Mouse (Mus musculus): ENCODE measurements at regions not wholly inside any gene's neighbourhood (a gene's known extent, or its start where the extent isn't known, plus 50 kb on each side); places are given as distances from the start of the nearest gene placed in this dataset.

DNA sequence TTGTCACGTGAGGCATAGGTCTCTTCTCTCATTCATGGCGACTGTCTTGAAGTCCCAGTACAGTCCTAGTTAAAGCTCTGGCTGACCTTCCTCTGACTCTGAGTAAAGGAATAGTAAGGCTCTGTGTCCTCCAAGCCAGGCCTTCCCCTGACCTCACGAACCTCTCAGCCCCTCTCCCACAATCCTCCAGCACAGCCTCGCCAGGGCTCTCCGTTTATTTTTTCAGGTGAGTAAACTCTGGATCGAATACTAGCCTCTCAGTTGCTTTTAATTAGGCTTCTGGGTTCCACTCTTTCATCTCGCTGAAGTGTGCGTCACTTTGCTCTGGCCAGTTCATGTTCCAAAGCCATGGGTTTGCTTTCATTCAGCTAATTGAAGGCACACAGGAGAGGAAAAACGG lies 133.8 kb downstream of the Mylk4 start:
- no peak for DNase-seq (ENCODE audit: low read depth)

DNA sequence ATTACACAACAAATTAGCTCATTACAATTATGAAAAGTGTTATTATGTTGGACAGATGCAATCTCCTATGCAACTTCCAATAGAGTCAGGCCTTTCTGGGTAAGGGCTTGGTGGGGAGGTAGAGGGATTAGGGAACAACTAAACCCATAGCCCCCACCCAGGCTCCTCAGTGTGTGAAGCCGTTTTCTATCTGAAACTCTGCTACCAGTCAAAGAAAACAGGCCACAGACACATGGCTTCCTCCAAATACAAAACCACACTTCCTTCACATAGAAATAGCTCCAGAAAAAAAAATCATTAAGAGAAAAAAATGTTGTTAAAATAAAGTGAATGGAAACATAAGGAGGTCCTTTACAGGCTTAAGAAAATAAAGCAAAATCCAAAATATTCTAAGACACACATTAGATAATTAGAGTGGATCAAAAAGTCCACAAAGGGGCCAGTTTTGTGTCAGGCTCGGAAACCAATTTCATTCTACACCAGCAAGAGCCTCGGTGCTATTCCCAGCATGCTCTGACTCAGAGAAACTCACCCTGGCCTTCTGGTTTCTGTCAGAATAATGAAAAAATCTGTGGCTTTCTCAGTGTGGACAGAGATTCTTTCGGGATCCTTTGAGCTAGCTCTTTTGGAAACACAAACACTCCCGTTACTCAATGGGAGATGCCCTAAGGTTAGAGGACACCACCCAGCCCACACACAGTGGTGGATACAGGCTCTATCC lies 140.6 kb downstream of the Mylk4 start:
- no peak for DNase-seq (ENCODE audit: low read depth)

DNA sequence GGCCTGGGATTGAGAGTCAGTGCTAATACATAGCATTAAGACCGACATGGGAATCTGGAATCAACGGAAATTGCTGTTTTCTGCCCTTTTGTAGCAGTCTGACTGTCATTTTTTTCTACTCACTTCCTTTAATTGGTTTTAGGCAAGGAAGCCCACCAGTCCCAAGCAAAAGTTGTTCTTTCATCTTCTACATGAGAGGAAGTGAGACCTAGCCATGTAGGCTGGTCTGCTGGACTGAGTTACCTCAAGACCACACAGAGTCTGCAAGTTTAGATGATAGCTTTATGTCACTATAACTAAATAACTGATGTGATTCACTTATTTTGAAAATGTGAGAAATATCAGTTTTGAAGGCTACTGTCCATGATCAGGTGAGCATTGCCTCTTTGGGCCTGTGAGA lies 142.8 kb downstream of the Mylk4 start:
- DNase-seq (ENCODE audit: low read depth), result no peak

DNA sequence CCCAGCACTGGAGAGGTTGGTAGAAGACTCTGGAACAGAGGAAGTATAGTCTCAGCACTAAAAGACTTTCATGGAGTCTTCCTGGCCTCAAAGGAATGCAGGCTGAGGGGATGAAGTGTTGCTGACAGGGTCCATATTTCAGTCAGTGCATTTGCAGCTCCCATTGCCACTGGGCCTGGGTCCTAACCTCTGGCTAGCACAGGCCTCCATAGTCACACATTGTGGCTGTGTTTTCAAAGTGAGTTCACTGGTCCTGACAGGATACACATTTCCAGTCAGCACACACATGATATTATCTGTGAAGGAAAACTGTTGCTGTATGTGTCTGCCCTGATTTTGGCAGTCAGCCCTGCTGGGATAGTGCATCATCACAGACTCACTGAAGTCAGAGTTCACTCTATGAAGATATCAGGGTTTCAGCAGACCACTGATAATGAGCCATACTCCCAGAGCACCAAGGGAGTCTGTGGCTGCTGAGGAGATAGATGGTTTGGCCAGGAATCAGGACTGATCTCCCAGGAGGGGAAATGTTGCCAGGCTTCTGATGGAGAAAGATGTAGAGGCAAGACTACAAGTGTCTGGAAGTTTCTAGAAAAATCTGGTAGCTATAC lies 153.5 kb downstream of the Mylk4 start:
- DNase-seq (ENCODE audit: low read depth), result no peak

DNA sequence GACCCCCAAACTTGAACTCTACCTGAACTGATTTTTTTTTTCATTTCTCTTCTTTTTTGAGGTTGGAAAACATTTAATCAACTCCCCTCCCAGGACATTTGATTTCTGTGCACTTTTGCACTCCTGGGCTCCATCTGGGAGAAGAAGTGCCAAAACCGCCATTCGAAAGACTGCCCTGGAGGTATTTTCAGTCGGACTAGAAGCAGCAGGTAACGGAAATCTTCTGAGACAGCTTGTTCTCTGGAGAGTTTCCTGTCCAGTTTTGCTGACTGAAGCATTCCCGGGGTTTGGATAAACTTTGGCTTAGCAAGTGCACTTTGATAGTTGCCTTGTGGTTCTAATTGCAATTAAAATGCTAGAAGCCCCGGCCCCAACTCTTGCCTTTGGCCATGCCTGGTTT lies 169.8 kb downstream of the Mylk4 start:
- DNase-seq (ENCODE audit: low read depth), result no peak

DNA sequence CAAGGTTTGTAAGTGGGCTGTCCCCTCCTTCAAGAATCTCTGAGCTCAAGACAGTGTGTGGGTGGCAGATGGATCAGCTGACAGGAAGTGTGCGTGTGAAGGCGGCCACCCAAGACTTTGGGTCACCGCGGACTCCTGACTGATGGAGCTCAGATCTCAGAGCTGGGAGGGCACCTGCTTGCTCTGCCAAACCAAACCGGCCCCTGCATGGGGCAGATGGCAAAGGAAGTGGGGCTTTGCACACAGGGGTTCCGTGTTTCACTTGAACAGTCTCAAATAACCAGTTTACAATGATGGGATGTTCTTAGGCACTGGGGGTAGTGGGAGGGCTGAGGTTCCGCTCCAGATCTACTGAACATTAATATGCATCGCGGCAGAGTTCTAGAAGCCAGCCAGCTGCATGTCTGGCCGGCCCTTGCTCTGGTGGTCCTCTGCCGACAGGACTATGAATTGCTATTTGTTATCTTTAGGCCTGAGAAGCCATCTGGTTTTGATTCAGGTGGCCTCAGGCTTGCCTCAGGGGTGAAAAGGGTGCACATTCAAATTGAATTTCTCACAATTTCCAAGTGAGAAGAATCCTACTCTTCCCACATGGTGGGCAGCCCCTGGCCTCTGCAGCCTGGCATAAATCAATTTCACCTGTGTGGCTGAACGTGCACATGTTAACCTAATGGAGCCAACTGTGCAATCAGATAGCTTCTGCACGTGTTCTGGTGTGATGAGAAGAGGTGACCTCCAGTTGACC lies 172.0 kb downstream of the Mylk4 start:
- peak; percentile 8 for DNase-seq (ENCODE audit: low read depth)

DNA sequence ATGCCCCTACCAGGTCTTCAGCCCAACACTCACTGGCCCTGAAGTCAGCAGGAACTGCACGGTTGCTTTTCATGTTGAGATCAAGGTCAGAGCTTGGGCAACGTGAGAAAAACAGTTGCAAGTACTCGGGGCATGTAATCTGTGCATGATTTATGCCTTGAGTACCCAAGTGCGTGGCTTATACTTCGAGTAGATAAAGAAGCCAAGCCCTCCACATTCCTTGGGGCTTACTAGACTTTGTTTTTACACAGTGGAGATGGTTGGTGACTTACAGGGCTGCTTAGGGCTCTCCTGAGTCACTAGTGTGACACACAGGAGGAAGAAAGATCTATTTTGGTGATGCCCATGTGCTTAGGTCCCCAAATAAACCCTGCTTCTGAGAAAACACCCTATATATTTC lies 172.8 kb downstream of the Mylk4 start:
- DNase-seq (ENCODE audit: low read depth), result peak; percentile 2

DNA sequence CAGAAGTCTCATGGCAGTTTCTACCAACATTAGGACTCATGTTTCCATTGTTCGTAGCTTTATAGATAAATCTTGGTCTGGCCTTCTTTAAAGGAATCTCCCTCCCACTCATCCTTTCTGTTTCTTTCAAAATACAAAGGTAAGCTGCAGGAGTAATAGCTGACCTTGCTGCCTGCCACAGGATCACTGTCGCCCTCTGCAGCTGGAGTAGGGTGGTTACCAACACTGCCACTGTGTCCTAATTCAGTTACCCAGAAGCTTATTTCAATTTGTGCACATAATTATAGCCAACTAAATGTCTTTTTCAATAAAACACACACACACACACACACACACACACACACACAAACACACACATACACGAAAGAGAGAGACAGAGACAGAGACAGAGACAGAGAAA lies 175.3 kb downstream of the Mylk4 start:
- no peak for DNase-seq (ENCODE audit: low read depth)

DNA sequence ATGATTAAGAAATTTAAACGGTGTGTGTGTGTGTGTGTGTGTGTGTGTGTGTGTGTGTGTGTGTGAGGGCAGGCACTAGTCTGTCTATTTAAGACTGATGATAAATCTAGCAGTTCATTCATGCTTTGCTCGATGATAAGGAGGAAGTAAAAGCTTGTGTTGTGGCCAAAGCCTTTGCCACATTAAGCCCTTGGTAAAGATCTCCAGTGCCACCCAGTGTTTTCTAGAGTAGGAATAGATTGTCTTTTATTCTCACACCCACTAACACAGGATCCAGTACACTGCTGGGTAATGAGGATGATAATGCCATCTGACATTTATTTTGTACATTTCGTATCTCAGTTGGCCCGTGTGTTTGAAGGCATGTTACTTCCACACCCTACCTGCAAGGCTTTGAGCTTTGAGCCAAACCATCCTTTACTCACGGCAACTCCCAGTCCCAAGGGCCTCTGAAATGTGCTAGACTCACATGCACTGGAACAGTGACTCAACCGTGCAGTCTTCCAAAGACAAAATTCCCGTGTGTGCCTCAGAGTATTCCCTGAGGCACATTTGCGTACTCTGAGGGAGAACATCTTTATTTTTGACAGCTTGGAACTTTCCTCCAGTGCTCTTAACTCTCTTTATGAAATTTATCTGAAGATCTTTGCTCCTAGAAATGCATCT lies 179.7 kb downstream of the Mylk4 start:
- DNase-seq (ENCODE audit: low read depth), result no peak

DNA sequence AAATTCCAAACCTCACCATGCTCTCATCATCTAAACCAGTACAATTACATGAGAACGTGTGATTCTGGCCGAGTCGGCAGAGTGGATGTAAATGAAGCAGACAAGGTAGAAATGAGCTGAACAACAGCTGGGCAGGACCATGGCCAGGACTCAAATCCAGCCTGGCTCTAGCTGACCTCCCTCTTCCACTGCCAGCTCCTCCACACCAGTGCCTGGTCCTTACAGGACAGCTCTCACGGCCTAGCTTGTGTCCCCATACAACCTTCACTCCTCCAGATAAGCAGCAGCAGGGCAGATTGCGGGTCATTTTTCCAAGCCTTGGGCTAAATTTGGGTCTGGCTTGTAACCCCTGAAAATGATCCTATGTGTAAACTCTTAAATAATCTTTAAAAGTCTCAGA lies 182.4 kb downstream of the Mylk4 start:
- DNase-seq (ENCODE audit: low read depth), result no peak

DNA sequence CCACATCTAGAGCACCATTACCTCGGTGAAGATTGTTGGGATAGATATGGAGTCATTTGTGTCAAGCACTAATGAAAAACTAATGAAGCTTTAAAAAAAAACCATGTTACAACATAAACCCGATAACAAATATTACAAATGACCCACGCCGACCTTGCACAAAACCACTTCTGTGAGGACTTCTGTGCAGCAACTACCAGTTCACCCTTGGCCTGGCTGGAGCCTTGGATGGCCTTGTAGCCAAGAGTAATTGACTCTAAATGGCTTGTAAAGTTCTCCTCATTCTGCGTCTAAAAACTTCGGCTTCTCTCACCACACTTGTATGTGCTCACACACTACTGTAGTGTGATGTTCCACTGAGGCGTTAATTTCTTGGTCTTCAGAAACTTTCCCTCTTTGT lies 190.1 kb downstream of the Mylk4 start:
- no peak for DNase-seq (ENCODE audit: low read depth)

DNA sequence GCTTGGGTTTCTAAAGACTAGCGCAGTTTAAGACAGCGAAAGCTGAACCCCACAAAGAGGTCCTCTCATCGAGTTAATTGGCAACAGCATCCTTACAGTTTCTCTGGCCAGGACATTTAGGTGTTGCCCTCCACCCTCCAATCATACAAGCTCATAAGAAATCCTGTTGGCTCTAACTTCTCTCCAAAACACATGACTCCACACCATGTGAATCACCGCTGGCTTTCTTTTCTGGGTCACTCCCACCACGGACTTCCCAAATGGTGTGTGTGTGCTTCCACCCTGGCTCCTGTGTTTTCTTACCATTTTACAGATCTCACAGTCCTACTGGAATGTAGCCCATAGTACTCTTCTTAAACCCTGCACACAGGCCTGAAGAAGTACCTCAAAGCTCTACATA lies 190.6 kb downstream of the Mylk4 start:
- DNase-seq (ENCODE audit: low read depth), result no peak

DNA sequence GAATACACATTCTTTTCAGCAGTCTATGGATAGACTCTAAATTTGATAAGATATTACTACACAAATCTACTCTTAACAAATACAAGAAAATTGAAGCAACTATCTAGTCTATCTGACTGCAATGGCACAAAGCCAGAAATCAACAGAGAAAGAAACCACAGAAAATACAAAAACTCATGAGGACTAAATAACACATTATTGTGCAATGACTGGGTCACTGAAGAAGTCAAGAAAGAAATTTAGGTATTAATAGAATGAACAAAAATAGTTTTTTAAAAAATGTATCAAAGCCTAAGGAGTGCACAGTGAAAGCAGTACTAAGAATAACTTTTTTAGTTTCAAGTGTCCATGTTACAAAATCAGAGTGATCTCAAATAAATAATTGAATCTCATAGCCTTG lies 202.2 kb downstream of the Mylk4 start:
- no peak for DNase-seq (ENCODE audit: low read depth)

DNA sequence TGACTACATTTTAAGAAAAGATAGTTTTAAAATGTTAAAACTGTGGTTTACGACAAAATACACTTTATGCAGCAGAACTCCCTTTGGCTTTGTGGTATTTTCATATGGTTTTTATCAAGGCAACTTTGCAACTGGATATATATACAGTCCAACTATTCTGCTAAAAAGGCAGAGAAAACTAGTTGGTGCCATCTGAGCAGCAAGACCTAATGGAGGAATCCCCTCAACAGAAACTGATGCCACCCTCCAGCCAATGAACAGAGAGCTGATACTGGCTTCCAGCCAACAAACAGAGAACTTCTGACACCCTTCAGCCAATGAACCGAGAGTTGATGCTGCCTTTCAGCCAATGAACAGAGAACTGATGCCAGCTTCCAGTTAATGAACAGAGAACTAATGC lies 215.9 kb downstream of the Mylk4 start:
- DNase-seq (ENCODE audit: low read depth), result no peak

DNA sequence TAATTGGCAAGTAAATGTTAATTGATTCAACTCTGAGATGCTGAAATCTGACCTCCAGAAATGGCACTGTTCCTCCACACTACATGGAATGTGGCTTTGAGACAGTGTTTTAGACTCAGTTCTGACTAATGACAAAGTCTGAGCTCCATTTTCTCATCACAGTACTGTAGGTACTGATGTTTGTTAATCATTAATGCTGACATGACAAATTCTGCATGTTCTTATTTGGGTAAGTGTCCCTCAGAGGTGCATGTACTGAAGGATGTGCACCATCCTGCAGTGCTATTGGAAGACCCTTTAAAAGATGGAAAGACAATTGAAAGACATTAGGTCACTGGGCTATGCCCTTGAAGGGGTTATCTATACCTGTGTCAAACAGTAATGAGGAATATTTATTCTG lies 222.1 kb upstream of the Gmds start:
- DNase-seq (ENCODE audit: low read depth), result no peak

DNA sequence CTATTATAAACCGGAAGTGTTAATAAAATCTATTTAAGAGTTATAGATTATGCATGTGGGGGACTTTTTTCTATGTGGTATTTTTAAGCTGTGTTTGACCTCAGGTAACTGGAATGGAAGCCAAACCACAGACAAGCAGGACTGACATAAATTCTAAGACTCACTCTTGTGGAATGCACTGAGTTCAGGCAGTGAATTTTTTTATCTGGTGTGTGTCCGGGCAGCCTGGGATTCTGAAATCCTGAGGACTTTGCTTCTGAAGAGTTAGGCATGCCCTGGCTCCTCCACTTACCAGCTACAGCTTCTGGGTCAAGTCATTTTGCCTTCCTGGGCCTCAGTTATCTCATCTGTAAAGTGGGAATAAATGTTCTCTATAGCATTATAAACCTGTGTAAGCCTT lies 217.9 kb upstream of the Gmds start:
- DNase-seq (ENCODE audit: low read depth), result no peak

DNA sequence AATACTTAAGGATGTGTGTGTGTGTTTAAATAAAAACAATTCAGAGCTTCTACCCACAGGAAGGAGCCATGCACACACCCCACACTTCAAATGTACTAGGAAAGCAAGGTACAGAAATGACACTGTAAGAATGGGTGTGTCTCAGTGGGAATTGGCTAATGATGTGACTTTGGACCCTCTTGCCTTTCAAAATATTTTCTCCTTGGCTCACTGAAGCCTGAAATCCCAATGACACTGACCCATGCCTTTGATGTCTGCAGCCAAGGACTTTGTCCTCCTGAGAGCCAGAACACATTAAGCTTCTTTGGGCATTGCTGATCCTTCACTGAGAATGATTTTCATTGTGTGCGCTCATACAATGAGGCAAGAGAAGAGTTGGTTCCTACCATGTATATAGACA lies 216.5 kb upstream of the Gmds start:
- no peak for DNase-seq (ENCODE audit: low read depth)

DNA sequence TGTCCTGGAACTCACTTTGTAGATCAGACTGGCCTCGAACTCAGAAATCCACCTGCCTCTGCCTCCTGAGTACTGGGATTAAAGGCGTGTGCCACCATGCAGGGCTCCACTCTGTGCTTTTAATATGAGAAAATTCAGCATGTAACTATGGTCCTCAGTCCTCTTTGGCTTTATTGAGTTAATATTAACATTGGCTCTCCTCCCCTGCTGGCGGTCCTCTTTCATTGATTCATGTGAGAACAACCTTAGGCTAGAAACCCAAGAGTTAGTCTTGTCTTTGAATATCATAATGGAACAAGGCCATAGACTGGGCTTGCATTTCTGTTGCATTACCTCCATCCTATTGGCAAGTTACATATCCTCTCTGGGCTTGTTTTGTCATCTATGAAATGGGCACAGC lies 216.1 kb upstream of the Gmds start:
- DNase-seq (ENCODE audit: low read depth), result no peak

DNA sequence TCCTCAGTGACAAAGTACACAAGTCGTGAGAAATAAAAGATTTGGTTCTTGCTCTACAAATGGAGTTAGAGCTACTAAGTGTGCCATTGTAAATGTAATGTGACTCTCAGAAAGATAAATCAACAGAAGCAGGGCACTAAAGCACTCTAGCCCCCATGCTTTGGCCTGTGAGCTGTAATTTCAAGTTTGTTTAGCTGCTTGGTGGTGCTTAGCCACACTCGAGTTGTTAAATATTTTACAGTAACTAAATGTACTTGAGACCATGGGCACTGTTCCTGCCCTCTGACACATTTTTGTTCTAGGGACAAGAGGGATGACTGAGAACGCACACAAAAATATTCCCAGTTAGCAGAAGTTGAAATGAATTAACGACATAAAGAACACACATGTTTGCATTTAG lies 214.6 kb upstream of the Gmds start:
- no peak for DNase-seq (ENCODE audit: low read depth)

DNA sequence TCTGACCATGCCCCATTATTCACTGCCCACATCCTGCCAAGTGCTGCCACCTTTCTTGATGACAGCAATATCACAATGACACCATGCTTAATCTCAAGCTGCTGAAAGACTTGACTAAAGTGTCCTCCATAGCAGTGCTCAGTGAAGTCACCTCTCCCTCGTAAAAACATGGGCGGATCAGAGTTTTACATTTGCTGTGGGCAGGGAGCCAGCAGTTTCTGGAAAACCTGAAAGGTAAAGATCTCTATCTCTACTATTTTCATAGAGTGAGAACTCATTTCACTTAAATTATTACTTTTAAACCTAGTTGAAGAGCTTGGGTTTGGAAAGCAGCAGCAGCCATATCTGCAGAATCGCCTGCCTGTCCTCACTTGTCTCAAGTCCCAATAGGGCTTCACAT lies 211.6 kb upstream of the Gmds start:
- DNase-seq (ENCODE audit: low read depth), result no peak

DNA sequence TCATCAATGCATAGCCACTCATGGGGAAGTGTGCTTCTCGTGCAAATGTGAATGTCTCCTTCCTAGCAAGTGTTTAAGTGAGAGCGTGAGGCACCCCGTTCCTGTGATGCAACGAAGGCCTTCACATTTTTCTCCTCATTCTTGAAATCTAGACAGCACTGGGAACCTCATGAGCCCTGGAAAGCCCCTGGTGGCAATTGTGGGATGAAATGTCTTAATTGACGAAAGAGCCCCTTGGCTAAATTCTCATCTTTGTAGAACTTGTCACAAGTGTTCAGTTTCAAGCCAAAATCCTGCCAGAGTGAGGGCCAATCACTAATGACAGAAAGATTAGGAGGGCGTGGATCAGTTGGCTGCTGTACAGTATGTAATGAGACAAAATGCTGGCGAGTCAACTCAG lies 208.6 kb upstream of the Gmds start:
- no peak for DNase-seq (ENCODE audit: low read depth)

DNA sequence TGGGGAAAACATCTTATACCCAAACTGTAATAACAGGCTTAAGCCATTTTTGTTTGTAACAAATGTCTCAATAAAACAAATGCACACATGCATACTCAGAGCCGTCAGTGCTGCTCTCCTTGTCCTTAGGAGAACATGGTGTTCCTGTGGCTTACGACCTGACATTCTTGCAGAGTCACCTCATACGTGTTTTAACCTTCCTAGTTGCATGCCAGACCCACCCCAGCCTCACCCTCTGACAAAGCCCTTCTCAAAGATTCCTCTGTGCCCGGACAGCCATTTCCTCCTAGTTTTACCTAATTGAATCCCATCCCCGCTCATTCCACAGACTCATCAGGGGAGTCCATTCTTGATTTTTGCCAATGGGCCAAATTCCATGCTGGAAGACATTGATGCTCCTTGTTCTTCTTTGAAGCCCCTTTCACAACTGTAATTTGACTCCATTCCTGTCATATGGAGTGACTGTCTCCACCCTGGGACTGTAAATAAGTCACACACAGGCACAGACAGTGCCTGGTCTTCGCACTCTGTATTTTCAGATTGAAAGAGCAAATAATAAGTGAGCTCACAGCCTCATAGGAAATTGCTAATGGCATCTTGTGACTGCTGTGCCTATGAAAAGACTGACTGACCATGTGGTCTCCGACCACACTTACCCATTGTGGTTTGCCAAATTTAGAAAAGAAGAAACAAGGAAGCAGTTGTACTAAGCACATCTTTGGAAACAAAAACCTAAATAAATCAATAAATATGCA lies 206.6 kb upstream of the Gmds start:
- no peak for DNase-seq (ENCODE audit: low read depth)

Data from naive thymus-derived CD4-positive, alpha-beta T cell, adult 2 months (primary cell).